Mouse (Mus musculus) gastrocnemius, postnatal 14 days (tissue): ENCODE data around the gene Slc38a4. TPM values are rescaled to one million over a fixed set of nuclear protein-coding genes. Genes with fewer than 3 reads are reported as not detected.

Experiments
- DNase-seq: peaks from one replicate; pipeline ENCODE4 v3.0.0; 2021; ENCODE audit warnings: mixed read lengths
- intact Hi-C: fragments of 180-260 bp; cut with DNase I; formaldehyde crosslinking; loops from one replicate; pipeline ENCODE4 v1.15.1; 2025; ENCODE audit warnings: low total_unique reads
- total RNA-seq, 2 experiments: library from RNA; stranded (reverse); gene quantifications; 2 replicates each; pipeline ENCODE4 v1.2.3; 2021

Slc38a4 gene
- total RNA-seq, 2 experiments from 2014 or later = 171 to 183 TPM

DNA sequence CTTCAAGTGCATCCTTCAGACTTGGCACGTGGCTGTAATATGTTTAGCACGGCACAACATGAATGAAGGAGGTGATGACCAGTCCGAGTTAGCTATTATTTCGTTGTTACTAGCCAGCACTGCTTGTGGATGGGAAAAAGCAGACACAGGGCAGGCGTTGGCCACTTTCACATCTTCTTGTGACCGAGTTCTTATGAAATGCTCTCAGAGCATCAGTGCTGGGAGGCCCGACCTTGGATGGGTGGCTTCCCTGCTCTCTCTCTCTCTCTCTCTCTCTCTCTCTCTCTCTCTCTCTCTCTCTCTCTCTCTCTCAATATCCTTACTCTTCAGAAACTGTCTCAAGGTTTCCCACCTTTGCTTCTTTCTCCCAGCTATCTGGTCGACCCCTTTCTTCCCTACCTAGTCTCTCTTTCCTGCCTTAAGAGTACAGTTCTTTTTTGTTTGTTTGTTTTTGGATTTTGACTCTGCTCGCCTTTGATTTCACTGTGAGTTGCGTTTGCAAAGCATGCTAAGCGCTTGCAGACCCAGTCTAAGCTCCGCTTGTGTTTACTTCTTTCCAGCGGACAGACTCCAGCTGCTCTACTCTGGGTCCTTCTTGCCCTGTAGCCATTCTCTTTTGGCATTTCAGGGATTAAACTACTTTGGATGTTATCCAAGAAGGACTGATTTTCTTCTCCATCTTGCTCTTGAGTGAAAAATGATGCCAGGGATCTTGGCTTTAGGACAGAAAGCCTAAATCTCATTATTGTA, 72.0 kb downstream of the Slc38a4 start:
- no peak for DNase-seq
- intact Hi-C loops = no loop called here

DNA sequence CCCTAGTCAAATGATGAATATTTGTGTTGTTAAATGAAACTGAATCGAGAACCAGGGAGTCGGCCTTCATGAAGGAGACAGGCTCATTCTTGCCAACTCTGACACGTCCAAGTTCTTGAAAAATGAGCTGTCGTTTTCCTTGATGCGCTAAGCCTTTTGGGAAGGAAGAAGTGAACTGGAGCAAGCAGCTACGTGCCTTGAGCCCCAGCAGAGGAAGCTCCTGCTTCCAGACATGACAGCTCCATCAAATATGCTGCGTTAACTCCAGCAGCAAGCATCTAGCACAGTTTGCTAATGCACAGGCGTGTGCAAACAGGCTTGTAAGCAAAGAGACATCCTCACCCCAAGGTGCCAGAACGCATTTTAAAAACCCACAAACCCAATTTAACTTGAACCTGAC, 80.6 kb downstream of the Slc38a4 start:
- intact Hi-C loops = no loop called here
- DNase-seq = no peak

DNA sequence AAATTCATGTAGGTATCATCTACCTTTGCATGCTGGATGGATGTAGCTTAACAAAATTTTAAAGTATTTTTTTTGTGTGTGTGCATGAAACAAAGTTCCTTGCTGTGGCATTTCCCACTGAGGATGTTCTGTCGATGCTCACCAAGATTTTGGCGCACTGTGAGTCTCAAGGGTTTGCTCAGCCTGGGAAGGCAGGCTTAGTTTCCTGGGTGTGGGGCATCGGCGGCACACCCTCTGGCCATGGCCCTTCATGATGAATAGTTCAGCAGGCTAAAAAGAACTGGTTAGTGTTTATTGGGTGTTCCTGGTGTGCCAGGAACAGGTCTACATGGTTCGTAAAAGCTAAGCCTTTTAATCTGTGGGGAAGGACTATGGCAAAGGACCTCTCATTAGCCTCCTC, 81.6 kb downstream of the Slc38a4 start:
- intact Hi-C loops = loop anchor here (5.0 kb wide), 2 partner anchors 158 to 213 kb away; no protein-coding TSS in a partner anchor
- no peak for DNase-seq

DNA sequence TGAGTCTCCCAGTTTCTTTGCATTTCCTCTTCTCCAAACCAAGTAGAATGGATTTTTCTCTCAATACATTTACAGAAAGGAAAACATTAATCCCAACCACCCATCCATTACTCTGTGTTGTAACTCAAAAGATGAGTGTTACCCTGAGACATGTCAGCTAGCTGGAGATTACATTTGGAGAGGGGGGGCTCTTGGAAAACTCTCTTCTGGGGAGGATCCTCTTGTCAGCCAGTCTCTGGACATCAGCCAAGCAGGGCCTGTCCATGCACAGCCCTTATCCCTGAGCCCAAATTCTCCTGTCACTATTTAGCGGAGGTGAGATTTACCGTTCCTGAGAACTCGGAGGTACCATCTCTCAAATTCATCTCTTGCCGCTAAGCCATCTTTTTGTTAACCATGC, 82.4 kb downstream of the Slc38a4 start:
- intact Hi-C loops = loop anchor here (5.0 kb wide), 2 partner anchors 159 to 214 kb away; no protein-coding TSS in a partner anchor
- no peak for DNase-seq

DNA sequence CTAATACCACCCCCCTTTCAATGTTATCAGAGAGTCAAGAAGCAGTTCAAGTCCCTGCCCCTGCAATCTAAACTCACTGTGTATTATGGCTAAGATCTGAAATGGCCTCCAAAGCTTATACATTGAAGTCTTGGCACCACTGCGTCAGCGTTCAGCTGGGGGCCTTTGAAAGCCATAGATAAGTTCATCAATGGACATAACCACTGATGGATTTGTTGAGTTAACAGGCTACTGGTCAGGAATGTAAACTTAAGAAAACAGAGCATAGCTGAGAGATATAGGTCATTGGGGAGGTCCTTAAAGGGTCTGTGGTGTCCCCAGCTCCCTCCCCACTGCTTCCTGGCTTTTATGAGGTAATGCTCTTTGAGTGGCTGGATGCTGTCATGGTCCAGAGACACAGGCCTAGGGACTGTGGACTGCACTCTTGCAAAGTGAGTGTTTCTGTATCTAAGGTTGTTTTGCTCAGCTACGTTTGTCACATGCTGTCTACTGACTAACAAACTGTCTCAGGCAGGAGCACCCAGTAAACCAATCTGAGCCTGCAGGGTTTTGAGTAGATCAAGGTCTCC, 83.0 kb downstream of the Slc38a4 start:
- intact Hi-C loops = loop anchor here (5.0 kb wide), 2 partner anchors 160 to 215 kb away; no protein-coding TSS in a partner anchor
- DNase-seq = no peak

DNA sequence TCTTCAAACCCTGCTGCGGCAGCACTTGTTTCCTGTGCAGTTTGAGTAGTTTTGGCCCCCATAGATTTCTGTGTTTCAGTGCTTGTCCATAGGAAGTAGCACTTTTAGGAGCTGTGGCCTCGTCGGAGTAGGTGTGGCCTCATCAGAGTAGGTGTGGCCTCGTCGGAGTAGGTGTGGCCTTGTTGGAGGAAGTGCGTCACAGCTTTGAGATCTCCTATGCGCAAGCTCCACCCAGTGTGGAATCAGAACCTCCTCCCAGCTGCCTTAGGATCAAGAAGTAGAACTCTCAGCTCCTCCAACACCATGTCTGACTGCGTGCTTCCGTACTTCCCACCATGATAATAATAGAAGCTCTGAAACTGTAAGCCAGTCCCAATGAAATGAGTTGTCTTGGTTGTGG, 83.8 kb downstream of the Slc38a4 start:
- no peak for DNase-seq
- intact Hi-C loops = loop anchor here (5.0 kb wide), 2 partner anchors 160 to 215 kb away; no protein-coding TSS in a partner anchor

DNA sequence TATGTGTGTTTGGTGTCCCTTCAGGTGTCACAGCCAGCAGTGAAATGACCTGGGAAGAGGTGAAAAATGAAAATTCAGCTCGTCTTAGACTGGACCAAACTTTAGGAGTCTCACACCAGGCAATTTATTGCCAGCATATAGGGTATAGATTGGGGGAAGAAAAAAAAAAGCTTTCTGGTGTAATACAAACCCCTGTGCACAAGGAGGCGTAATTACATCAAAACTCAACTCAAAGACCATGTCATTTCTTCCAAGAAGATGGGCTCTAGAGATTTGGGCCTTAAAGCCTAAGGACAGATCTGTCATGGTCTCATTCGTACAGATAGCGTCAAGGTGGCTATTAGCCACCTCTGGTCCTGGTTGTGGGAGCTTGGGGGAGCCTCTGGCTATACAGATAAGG, 86.0 kb downstream of the Slc38a4 start:
- intact Hi-C loops = loop anchor here (5.0 kb wide), 2 partner anchors 163 to 218 kb away; no protein-coding TSS in a partner anchor
- no peak for DNase-seq

DNA sequence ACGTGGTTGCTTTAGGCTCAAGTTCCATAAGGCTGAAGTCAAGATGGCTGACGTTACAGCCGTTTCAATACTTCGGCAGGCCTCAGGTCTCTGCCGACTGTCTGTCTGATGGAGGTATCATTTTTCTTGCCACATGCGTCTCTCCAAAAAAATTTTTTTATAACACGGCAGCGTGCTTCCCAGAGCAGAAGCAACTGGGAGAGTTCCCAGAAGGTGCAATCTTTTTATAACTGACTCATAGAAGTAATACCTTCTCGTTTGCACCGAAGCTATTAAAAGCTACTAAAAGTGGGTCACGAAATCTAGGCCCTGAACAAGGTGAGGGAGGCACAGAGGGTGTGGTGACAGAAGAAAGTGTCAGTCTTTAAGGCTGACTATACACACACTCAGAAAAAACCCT, 87.0 kb downstream of the Slc38a4 start:
- DNase-seq = no peak
- intact Hi-C loops = no loop called here

DNA sequence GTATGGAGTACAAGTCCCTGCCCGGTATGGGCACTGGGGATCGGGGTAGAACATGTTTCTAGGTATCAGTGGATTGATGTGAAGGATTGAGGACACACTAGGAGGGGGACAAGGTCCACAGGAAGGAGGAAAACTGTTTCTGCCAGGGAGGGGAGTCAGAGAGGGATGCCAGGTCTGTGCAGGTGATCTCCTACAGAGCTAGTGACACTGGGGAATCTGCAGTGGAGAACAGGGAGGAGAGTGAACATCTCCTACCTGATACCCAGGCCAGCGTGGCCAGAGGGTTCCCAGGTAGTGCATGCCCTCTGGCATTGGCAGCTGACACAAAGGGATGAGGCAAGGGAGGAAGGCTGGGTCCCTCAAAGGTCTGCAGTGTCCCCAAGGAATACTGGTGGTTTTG, 89.4 kb downstream of the Slc38a4 start:
- intact Hi-C loops = no loop called here
- no peak for DNase-seq

DNA sequence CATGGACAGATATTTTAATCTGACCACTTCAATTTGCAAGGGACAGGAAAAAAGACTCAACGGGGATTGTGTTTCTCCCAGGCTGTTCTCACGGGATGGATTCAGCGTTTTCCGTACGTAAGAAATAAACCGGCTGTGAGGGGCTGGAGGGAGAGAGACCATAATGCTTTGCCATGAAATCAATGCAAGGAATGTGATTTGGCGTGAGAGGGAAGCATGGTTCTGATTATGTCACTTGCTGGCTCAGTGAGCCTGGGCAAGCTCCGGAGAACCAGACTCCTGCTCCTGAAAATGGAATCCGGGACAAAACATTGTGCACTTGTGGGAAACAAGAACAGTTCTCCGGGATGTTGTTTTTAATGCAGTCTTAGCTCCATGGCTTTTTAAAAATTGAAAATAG, 92.0 kb downstream of the Slc38a4 start:
- DNase-seq = no peak

DNA sequence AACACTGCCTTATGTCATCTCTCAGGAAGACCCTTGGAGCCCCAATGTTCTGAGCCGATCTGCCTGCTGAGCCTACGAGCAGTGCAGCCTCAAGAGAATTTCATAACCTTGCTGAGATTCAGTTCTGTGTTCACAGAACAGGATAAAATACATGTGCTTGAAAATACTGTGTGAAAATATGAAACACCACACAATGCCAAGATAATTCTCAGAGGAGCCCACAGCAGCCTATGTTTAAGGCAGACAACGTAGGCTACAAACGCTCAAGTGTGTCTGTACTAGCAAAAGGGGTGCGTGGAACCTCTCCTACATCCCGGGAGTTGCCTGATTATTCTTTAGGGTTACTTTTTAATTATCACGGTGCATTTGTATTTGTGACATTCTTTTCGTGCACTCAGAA, 92.4 kb downstream of the Slc38a4 start:
- DNase-seq = no peak
- intact Hi-C loops = no loop called here

More for the DNA sequence above, 92.0 kb downstream of the Slc38a4 start:
- intact Hi-C loops = no loop called here

DNA sequence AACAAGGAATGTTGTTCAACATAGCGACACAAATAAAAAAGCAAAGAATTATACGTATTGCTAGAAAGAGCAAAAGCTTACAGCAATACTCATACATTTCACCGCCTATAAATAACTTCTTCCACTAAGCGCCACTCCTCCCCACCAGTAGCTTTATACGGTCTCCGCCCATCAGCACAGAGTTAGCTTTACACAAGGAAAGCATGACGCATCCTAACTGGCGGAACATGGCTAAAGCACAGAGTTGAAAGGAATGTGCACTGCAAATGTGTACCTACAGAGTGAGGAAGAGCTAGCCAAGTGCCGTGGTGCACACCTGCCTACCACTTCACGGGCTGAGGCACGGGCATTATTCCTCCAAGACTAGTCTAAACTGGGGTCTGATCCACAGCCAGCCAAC, 95.4 kb downstream of the Slc38a4 start:
- intact Hi-C loops = no loop called here
- DNase-seq = no peak

DNA sequence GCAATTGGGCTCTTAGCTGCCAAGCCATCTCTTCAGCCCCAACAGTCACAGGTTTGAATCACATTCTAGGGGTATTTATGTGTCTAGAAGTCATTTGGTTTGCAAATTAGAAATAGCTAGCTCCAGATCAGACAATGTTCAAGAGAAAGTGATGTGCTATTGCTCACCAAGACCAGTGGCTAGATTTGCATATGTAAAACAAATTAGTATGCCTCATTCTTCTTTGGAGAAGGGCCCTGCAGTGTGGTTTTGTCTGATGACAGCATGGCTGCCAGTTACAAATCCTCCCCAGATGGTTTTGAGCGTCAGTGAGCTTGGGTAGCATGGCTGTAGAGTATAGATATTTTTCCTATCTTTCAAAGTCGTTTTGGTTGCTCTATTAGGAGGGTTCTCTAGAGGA, 96.5 kb downstream of the Slc38a4 start:
- intact Hi-C loops = loop anchor here (10.0 kb wide), 1 partner anchor 414 kb away; no protein-coding TSS in a partner anchor
- DNase-seq = no peak

DNA sequence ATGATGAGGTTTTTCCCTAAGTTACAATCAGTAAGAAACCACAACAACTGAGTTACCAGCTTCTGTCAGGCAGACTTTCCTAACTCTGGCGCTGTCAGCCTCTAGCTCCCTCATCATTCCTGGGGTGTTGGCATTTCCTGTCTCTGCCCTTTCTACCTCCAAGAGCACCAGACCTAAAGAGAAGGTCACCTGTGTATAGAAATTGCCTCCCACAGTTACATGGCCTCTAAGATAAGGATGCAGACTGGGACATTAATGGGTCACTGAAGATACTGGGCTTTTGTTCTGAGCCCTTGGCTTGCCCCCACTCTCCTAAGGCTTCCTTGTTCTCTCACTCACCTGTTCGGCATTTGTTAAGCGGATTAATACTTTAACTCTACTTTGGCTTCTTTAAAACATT, 99.1 kb downstream of the Slc38a4 start:
- intact Hi-C loops = loop anchor here (10.0 kb wide), 1 partner anchor 412 kb away; no protein-coding TSS in a partner anchor
- no peak for DNase-seq

DNA sequence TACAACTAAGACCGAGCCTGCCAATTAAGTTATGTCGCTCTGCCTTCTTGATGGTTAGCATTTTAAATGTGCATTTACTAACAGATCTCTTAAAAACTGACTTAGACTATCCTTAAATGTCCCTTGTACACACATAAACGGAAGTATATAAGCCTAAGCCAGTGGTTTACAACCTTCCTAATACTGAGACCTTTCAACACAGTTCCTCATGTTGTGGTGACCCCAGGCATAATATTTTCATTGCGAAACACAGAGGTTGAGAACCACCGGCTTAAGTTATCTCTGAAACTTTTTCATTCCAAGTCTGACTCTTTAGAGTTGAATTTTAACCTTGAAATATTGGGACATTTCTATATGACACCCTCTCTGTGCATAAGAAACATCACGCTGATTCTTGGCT, 101.4 kb downstream of the Slc38a4 start:
- DNase-seq = no peak
- intact Hi-C loops = loop anchor here (10.0 kb wide), 1 partner anchor 410 kb away; no protein-coding TSS in a partner anchor

DNA sequence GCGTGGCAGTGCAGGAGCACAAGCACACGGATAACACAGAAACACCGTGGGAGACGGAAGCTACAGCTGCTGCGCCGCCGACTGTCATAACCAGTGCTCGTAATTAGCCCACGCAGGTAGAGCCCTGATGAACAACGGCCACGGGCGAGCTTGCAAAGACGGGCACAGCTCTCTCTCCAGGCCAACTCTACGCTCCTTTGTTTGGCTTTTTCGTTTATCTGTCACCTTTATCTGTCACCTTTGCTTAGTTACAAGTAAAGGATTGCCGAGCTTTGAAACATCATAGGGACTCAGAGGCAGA, 101.9 kb downstream of the Slc38a4 start:
- intact Hi-C loops = loop anchor here (10.0 kb wide), 1 partner anchor 409 kb away; no protein-coding TSS in a partner anchor

DNA sequence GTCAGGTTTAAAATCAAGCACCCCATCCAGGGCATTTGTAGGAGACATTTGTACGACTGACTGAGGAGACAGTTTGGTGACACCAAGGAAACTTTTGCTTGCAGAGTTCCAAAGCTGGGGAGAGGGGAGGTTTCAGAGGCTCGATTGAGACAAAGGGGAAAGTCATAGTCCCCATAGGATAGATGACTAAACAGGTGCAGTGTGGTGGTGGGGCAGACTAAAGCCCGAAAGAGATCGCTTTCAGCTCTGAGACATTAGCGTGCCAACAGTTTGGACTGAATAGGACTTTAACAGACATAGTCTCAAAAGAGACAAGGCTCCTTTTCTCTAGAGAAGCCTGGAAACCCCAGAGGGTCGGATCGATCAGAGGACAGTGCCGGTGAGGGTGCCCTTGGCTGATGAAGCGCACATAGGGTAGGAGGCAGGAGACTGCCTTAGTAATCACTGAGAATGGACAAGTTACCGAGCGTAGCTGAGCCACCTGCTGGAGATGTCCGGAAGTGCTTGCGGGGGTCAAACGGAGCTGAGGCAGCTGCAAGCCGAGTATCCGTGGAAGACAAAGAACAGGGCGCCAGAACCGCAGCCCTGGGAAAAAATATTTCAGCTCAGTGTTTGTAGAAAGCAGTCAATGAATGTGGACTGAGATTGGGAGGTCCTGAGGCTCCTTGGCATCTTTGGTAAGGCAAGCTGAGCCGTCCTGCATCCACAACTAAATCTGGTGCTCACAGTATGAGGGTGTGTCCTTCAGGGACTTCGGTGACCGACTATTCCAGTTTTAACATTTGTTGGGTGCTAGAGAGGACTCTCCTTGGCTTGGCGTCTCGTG, 102.4 kb downstream of the Slc38a4 start:
- DNase-seq = peak; percentile 67
- intact Hi-C loops = loop anchor here (10.0 kb wide), 1 partner anchor 409 kb away; no protein-coding TSS in a partner anchor

More for the DNA sequence above, 101.9 kb downstream of the Slc38a4 start:
- no peak for DNase-seq

DNA sequence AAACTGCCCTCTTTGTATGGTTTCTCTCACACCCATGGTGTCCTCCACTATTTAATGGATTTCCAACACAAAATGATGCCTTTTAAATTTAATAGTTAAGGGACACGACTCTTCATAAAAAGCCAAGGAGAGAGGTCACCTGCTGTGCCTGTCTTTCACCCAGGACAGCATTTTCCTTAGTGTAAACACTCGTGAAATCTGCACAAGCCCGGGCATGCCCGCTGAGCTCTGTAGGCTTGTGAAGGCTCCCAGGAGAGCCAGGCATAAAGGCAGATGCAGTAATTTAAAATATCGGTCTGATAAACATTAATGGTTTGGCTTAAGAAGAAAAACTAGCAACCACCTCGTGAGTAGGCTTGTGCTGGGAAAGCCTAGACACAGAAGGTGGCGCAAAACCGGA, 103.3 kb downstream of the Slc38a4 start:
- intact Hi-C loops = loop anchor here (10.0 kb wide), 1 partner anchor 408 kb away; no protein-coding TSS in a partner anchor
- no peak for DNase-seq

DNA sequence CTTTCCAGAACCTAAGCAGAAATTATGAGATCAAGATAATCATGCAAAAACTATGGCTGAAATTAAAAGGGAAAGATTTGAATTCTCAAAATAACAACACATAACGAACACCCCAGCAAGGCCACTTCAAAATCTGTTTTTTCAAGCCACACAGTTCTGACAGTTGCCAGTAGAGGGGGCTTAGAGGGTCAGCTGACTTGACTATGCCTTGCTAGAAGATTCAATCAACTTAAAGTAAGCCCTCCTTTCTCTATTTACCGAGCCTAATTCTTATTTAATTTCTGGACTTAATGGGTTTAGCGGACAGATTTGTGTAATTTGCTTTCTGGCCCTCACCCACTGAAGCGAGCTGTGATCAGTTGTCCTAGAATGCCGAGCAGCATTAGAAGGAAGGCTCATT, 104.0 kb downstream of the Slc38a4 start:
- intact Hi-C loops = loop anchor here (10.0 kb wide), 1 partner anchor 407 kb away; no protein-coding TSS in a partner anchor

DNA sequence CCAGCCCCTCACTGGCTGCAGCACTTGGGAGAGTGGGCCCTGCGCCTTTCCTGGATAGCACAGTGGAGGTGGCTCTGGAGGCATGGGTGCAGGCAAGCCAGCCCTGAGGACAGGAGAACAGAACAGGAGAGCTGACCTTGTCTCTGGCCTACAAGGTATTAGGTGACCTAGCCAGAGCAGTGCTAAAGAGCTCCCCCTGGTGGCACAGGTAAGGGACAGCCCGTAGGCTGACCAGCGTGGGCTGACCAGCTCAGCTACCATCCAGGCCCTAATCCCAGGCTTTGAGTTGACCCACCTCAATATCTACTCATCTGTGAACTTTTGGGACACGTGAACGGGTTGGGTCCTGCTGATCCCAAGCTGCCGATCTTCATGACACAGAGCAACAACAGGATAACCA, 107.3 kb downstream of the Slc38a4 start:
- intact Hi-C loops = no loop called here
- DNase-seq = no peak

More for the DNA sequence above, 104.0 kb downstream of the Slc38a4 start:
- no peak for DNase-seq
